Mouse (Mus musculus) adrenal gland, adult 8-10 months (tissue): ENCODE results near the gene Rsl24d1. TPM values are rescaled to one million over a fixed set of nuclear protein-coding genes. Genes with fewer than 3 reads are reported as not detected.
"Not testable (repeated sequence)": the region's sequence is repeated elsewhere in the genome, so short reads cannot be mapped to it uniquely, and the experiment has no call there.

ENCODE experiments used
- DNase-seq: peaks from one replicate; pipeline ENCODE4 v3.0.0; 2022
- total RNA-seq, 4 experiments: library from RNA; stranded (reverse); gene quantifications; 2 replicates each; pipeline ENCODE4 v1.2.4; 2022

Rsl24d1 gene
- total RNA-seq: 10 to 100 TPM; 55.1 to 76.7 (median 67.0) TPM

- DNase-seq: peak; percentile 87
Observed at GRCm38 (mm10) chr9:73112919-73113906, at the start of gene Rsl24d1. Rsl24d1 (plus strand) TSS chr9:73113426.

DNA sequence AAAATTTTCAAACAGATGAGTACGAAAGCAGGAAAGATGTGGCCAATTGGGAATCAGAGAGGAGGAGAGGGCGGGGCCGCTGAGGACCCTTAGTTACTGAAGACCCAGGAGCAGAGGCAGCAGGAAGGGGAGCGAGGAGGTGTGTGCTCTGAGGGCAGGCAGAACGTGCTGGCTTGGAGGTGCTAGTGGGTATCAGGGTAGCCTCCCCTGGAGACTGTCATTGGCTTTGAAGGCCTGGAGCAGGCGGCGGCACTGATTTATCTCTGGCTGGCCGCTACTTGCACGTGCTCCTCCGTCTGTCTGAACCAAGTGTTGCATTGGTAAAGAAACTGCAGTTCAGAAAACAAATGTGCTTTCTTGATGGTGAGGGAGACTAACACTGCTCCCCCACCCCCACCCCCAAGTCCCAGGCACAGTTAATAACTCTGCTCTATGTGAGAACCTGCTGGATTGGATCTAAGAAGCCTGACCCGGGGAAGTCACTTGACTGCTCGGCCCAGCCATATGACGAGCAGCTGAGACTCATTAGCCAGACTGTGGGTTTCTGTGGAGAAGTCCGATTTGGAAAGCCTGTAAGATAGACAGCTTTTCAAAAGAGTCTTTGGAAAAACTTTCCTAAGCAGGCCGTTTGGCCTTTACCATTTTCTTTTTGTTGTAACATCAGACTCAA is 49.5 kb upstream of the Rsl24d1 start:
- DNase-seq: peak; percentile 25

- DNase-seq: no peak
Observed at GRCm38 (mm10) chr9:73067086-73067485, 46.1 kb upstream of the Rsl24d1 start.

GRCm38 (mm10) chr9:73068230-73068679 is 45.0 kb upstream of the Rsl24d1 start:
- no peak for DNase-seq

GRCm38 (mm10) chr9:73068688-73069087 is 44.5 kb upstream of the Rsl24d1 start:
- DNase-seq: no peak

- DNase-seq: no peak
Observed at GRCm38 (mm10) chr9:73070971-73071659, 42.1 kb upstream of the Rsl24d1 start.

DNA sequence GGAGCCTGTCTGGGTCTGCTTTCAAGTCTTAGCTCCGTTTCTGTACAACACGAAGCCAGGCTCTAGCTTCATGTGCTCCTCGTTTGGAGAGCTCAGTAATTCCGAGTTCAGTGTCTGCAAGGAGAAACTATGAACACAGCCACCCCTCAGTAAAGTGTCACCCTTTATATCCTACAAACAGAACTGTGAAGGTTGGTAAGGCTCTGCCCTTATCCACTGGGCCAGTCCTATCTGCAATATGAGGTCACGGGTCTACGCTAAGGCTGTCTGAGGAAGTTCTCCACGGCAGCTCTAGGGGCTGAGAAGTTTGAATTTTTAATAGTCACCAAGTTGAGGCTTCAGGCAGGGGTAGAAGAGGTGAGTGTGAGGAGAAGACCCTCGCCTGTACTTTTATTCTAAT is 40.8 kb upstream of the Rsl24d1 start:
- no peak for DNase-seq

- no peak for DNase-seq
Observed at GRCm38 (mm10) chr9:73073169-73073568, 40.1 kb upstream of the Rsl24d1 start.

DNA sequence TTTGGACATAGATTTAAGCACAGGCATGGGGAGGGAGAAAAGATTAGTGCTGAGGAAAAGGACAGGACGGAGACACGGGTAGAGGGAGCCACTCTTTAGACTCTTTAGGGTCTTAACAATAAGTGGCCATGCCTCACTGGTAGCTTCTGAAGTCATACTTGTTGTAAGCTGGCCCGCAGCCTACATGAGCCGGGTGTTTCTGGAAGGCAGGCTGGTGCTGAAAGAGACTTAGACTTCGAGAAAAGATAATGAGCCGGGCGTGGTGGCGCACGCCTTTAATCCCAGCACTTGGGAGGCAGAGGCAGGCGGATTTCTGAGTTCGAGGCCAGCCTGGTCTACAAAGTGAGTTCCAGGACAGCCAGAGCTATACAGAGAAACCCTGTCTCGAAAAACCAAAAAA is 33.9 kb upstream of the Rsl24d1 start:
- DNase-seq: not testable (repeated sequence)

GRCm38 (mm10) chr9:73079801-73080325 is 33.4 kb upstream of the Rsl24d1 start:
- DNase-seq: no peak

GRCm38 (mm10) chr9:73082291-73083000 is 30.8 kb upstream of the Rsl24d1 start:
- DNase-seq: no peak

DNA sequence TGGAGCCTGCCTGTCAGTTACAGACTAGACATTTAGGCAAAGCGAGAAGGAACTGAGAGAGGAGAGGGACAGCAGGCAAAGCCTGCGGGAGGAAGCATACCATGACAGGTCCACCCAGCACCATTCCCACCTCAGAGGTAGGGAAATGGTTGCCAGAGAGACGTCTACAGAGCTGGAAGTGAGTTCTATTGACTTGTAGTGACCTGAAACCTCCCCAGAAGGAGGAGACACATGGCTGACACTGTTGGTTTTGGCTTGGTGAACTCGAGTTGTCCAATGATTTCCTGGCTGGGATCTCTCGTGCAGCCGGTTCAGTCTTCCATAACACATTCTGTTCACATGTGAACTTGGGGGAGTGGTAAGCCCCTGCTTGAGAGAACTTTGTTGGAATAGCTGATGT is 29.3 kb upstream of the Rsl24d1 start:
- no peak for DNase-seq

DNA sequence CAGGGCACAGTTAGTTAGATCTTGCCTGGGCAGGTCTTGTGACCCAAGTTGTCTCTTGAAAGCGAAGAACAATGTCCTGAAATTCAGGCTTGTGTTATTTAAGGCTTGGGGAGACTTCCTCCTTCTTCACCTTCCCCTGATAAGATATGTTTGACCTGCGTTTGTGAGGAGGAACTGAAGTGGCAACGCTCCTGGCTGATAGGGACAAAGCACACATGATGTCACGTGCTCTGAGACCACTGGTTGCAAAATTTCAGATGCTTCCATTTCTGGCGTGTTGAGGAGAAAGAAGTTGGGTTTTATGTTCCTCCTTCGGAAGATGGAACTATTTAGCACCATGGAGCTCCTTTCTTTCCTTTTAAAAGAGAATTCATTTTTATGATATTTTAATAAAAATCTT is 27.4 kb upstream of the Rsl24d1 start:
- no peak for DNase-seq

- no peak for DNase-seq
Observed at GRCm38 (mm10) chr9:73087121-73087520, 26.1 kb upstream of the Rsl24d1 start.

- no peak for DNase-seq
Observed at GRCm38 (mm10) chr9:73087581-73087980, 25.6 kb upstream of the Rsl24d1 start.

DNA sequence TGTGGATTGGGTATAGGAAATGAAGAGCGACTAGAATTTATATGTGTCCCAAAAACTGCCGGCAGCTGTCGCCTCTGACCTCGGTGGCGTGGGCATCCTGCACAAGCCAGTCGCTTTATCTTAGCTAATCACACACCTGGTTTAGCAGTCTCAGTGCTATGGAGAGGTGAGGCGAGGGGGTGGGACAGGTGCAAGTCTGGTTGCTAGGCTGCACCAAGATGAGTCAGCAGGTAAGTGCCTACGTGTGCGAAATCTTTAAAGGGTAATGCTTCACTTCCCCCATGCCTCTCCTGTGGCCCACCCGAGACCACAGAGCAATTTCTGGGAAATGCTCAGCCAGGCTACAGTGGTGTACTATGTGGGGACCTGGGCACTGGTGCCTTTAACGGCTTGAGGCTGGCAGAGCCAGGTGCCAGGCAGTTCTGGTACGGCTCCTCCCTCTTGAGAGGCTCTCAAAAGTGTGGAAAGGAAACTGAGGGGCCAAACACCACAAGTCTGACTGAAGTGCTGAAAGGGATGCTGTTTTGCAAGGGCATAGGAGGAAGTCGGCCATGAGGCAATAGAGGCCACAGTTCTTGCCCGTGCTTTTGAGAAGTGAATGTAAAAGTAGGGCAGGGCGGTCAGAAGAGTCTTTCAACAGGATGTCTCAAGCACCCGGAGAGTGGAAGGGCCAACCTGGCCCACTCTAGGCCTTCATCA is 23.9 kb upstream of the Rsl24d1 start:
- no peak for DNase-seq

GRCm38 (mm10) chr9:73090121-73090520 is 23.1 kb upstream of the Rsl24d1 start:
- no peak for DNase-seq

- DNase-seq: no peak
Observed at GRCm38 (mm10) chr9:73091747-73092146, 21.5 kb upstream of the Rsl24d1 start.

- no peak for DNase-seq
Observed at GRCm38 (mm10) chr9:73094580-73094979, 18.6 kb upstream of the Rsl24d1 start.

DNA sequence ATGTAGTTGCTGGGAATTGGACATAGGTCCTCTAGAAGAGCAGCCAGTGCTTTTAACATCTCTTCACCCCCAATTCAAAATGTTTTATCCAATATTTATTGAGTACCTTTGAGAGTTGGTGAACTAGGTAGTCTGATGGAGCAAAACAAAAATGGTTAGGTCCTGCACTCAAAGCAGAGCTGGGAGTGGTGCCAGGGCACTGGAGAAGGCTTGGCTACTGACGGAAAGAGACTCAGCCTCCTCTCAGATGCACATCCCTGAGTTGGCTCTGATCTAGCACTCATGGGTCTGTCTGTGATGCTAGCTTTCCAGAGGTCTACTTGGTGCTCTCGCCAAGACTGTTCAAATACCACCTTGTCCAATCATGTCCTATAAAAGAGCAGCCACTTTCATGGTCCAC is 15.3 kb upstream of the Rsl24d1 start:
- DNase-seq: no peak

DNA sequence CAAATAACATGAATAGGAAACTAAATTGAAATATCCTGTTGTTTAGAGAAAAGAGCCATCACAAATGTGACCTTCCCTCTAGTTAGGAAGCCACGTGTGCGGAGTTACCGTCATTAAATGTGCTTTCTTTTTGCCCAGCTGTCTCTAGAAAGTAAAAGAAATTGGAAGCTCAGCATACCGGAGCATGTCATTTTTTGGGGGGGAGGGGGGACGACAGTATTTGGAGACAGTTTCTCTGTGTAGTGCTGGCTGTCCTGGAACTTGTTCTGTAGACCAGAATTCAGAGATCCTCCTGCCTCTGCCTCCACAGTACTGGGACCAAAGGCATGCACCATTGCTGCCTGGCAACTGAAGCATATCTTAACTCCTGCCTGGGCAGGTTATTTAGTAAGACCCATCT is 11.7 kb upstream of the Rsl24d1 start, which contains the start of gene Khdc3:
Gene Khdc3, plus strand, starts transcription at position 301 of the 400 bp plus-strand sequence.
- no peak for DNase-seq
